Mouse (Mus musculus) ES-Bruce4 (cell line): ENCODE measurements around the gene Ifna2. TPM values are rescaled to one million over a fixed set of nuclear protein-coding genes. Genes with fewer than 3 reads are reported as not detected.

Source experiments
- H3K27ac ChIP-seq: 2 replicates; pipeline ENCODE4 v1.5.1; 2012; ENCODE audit warnings: low read length, inconsistent platforms; ENCODE audit not compliant: insufficient read depth
- H3K27me3 ChIP-seq: 2 replicates; pipeline ENCODE4 v1.6.1; 2012; ENCODE audit warnings: mild to moderate bottlenecking, low read length, inconsistent platforms; ENCODE audit not compliant: control insufficient read depth, poor library complexity, insufficient read depth, severe bottlenecking
- H3K36me3 ChIP-seq: 2 replicates; pipeline ENCODE4 v1.6.1; 2012; ENCODE audit warnings: inconsistent platforms, mild to moderate bottlenecking, low read length, moderate library complexity; ENCODE audit not compliant: control insufficient read depth, poor library complexity, insufficient read depth, severe bottlenecking
- H3K4me1 ChIP-seq: one replicate; pipeline ENCODE4 v1.8.1; 2011; ENCODE audit warnings: low read length; ENCODE audit not compliant: control insufficient read depth, insufficient read depth
- H3K4me3 ChIP-seq: 2 replicates; pipeline ENCODE4 v1.5.1; 2011; ENCODE audit warnings: low read depth, mild to moderate bottlenecking, low read length
- H3K9ac ChIP-seq: 2 replicates; pipeline ENCODE4 v1.6.1; 2012; ENCODE audit warnings: low read depth, mild to moderate bottlenecking, inconsistent platforms; ENCODE audit not compliant: poor library complexity, severe bottlenecking
- H3K9me3 ChIP-seq: replicated peaks from 2 replicates; pipeline ENCODE4 v1.6.1; 2012; ENCODE audit warnings: mild to moderate bottlenecking, low read length, inconsistent platforms; ENCODE audit not compliant: control insufficient read depth, poor library complexity, insufficient read depth, severe bottlenecking
- CTCF ChIP-seq: IDR thresholded peaks from one replicate; pipeline ENCODE4 v1.8.1; 2011; ENCODE audit warnings: low read depth, low read length
- EP300 ChIP-seq: IDR thresholded peaks from 2 replicates; pipeline ENCODE4 v1.6.1; 2011; ENCODE audit warnings: low read depth, low read length; ENCODE audit not compliant: insufficient read depth
- POLR2A ChIP-seq: IDR thresholded peaks from one replicate; pipeline ENCODE4 v1.8.1; 2011; ENCODE audit warnings: low read length; ENCODE audit not compliant: insufficient read depth
- polyA plus RNA-seq: library from polyadenylated mRNA; stranded (reverse); fragments of >200 nt; gene quantifications from 2 replicates; pipeline ENCODE4 v1.2.4, GENCODE M21; 2011; ENCODE audit warnings: low read depth; ENCODE audit not compliant: missing spikeins, insufficient read depth, insufficient read length

Ifna2 gene
- polyA plus RNA-seq, 1 experiment, result not detected

DNA sequence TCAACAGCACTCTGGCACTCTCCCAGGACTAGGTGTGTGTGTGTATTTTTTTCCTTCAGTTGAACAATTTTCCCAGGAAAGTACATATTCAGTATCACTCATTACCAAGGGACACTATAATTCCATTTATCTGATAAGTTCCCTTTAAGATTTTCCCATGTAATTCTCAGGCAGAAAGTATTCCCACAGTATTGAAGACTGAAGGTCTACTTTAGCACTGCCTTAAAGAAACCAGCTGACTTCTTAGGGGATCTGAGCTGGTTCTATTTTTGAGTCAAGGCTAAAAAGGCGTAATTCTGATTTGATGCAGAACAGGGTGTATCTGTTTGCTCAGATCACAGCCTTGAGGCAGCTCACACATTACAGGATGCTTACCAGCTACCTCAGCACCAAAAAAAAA is 35.0 kb upstream of the Ifna2 start:
- TF ChIP-seq POLR2A (no peak), CTCF (no peak), EP300 (no peak)
- Histone ChIP-seq H3K9ac (no peak overlapping the region), H3K36me3 (peaks cover 21% of the 10 kb centered on the region)

DNA sequence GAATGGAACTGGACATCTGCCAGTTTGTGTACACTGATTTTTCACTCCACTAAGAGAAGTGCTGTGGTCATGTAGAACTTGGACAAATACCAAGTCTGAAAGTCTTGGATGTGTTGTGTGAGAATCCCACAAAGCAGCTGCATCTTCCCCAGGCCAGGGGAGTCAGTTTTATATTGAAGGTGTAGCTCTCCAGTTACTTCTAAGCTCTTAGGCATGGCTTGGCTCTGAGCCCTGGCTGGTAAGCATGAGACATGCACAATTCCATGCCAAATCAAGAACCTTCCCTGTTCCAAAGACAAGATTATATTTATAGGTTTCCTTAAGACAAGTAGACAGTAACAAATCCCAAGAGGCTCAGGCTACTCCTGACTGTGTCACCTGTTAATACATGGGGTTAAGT is 31.3 kb upstream of the Ifna2 start:
- Histone ChIP-seq H3K9me3 (peaks cover 1% of the 10 kb centered on the region; the same call in 1 of the 2 replicates), H3K36me3 (peaks cover 13% of the 10 kb centered on the region), H3K4me1 (peaks cover 2% of the 10 kb centered on the region), H3K4me3 (no peak overlapping the region), H3K27me3 (no peaks in the 10 kb centered on the region), H3K27ac (no peak overlapping the region), H3K9ac (no peak overlapping the region)
- TF ChIP-seq CTCF, result no peak
- no peak for TF ChIP-seq EP300

More for the DNA sequence above, 35.0 kb upstream of the Ifna2 start:
- no peak overlapping the region for H3K27ac ChIP-seq
- no peak overlapping the region for H3K4me3 ChIP-seq
- H3K27me3 ChIP-seq, result no peaks in the 10 kb centered on the region
- H3K9me3 ChIP-seq, result peaks cover 8% of the 10 kb centered on the region; the same call in 1 of the 2 replicates
- H3K4me1 ChIP-seq, result peaks cover 2% of the 10 kb centered on the region

GRCm38 (mm10) chr4:88714281-88714680 is 30.6 kb upstream of the Ifna2 start:
- TF ChIP-seq CTCF (no peak), EP300 (no peak), POLR2A (no peak)
- peaks cover 8% of the 10 kb centered on the region for H3K36me3 ChIP-seq

DNA sequence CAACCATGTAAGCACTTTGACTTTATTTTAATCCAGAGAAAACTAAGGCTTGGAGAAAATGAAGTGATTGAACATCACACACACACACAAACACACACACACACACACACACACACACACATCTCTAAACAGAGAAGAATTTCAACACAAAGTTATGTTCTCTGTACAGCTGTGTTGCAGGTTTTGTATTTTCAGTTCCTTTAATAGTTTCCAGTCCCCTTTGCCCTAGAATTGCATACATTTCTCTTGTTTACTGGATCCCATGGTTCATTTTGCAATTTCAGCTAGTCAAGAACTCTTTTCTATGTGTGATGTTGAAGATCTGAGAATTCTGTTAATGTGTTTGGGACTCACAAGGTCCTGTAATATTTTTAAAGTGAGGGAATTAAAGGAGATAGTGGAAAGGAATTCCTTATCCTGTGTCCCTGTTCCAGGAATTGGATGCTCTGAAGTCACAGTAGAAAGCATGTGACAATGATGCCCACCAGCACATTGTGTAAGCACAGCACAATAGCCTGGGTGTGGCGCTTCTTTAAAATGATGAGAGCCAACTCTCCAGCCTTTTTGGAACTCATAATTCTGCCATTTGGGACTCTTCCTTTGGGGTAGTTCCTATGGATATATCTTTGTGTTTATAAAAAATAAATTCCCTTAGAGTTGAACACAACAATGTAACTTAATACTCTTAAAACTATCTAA is 23.6 kb upstream of the Ifna2 start:
- no peak overlapping the region for H3K4me3 ChIP-seq
- no peaks in the 10 kb centered on the region for H3K9me3 ChIP-seq
- H3K36me3 ChIP-seq, result no peaks in the 10 kb centered on the region
- no peak overlapping the region for H3K27ac ChIP-seq
- H3K27me3 ChIP-seq, result no peaks in the 10 kb centered on the region
- peaks cover 2% of the 10 kb centered on the region for H3K4me1 ChIP-seq
- no peak for TF ChIP-seq EP300
- no peak for TF ChIP-seq CTCF
- TF ChIP-seq POLR2A, result no peak
- no peak overlapping the region for H3K9ac ChIP-seq

More at GRCm38 (mm10) chr4:88714281-88714680, 30.6 kb upstream of the Ifna2 start:
- no peaks in the 10 kb centered on the region for H3K27me3 ChIP-seq
- H3K4me1 ChIP-seq, result no peaks in the 10 kb centered on the region
- no peak overlapping the region for H3K4me3 ChIP-seq
- H3K9ac ChIP-seq, result no peak overlapping the region
- no peaks in the 10 kb centered on the region for H3K9me3 ChIP-seq
- H3K27ac ChIP-seq, result no peak overlapping the region

- no peaks in the 10 kb centered on the region for H3K36me3 ChIP-seq
- TF ChIP-seq EP300 (no peak), POLR2A (no peak), CTCF (no peak)
- no peak overlapping the region for H3K9ac ChIP-seq
- H3K27ac ChIP-seq, result no peak overlapping the region
- H3K27me3 ChIP-seq, result no peaks in the 10 kb centered on the region
- peaks cover 3% of the 10 kb centered on the region for H3K4me1 ChIP-seq
- H3K4me3 ChIP-seq, result no peak overlapping the region
- no peaks in the 10 kb centered on the region for H3K9me3 ChIP-seq
Observed at GRCm38 (mm10) chr4:88705924-88706323, 22.2 kb upstream of the Ifna2 start.

DNA sequence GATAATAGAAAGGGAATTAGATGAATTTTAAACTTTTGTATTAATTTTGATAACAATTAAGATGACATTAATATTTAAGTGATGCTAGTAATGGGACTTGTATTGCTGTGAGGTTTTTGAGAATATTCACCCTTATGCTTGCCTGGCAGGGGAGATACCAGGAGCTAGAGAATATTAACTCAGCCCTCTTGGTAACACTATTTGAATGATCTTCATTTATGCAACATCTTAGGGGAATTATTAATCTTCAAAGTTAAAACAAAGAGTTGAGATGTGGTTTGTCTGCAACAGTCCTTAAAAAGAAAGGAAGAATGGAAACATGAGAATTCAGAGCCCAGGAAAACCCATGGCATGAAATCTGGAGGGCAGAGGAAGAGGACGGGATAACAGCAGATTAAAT is 15.6 kb upstream of the Ifna2 start:
- H3K27me3 ChIP-seq, result no peaks in the 10 kb centered on the region
- TF ChIP-seq EP300 (no peak), CTCF (no peak), POLR2A (no peak)
- H3K4me3 ChIP-seq, result no peak overlapping the region
- no peaks in the 10 kb centered on the region for H3K36me3 ChIP-seq
- no peak overlapping the region for H3K27ac ChIP-seq
- no peak overlapping the region for H3K9ac ChIP-seq
- no peaks in the 10 kb centered on the region for H3K9me3 ChIP-seq
- peaks cover 3% of the 10 kb centered on the region for H3K4me1 ChIP-seq
